Mouse (Mus musculus): ENCODE measurements around the gene Wwp2. TPM values are rescaled to one million over a fixed set of nuclear protein-coding genes. Genes with fewer than 3 reads are reported as not detected.
A peak's percentile ranks its signal among the peaks of the same experiment; 100 is the strongest.

Wwp2 gene
- polyA plus RNA-seq, 1 experiment from 2014 or later = 49.3 TPM

DNA sequence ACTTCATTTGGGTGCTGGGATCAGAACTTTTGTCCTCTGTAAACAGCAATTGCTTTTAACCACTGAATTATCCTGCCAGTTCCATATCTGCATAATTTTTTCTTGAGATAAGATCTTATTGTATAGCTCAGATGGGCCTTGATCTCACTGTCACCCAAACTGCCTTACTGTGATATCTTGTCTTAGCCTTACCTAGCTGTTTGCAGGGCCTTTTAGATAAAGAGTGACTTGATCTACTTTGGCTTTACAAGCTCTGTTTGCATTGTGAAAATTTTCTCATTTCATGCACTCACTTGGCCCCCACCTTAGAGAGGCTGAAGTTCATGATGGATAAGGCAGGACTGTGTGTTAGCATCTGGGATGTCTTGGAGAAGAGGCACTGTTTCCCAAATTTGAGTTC is 48.8 kb downstream of the Wwp2 start:
- Histone ChIP-seq H3K4me2 (no peak overlapping the region), H3K4me1 (replicated peaks) (peaks cover 14% of the 10 kb centered on the region), H3K9ac (no peak overlapping the region), H3K36me3 (peaks cover 43% of the 10 kb centered on the region), H3K27ac (no peak overlapping the region), H3K4me3 (no peak overlapping the region), H3K9me3 (no peaks in the 10 kb centered on the region), H3K27me3 (no peaks in the 10 kb centered on the region)
- no peak for ATAC-seq (ENCODE audit: low FRiP score)

DNA sequence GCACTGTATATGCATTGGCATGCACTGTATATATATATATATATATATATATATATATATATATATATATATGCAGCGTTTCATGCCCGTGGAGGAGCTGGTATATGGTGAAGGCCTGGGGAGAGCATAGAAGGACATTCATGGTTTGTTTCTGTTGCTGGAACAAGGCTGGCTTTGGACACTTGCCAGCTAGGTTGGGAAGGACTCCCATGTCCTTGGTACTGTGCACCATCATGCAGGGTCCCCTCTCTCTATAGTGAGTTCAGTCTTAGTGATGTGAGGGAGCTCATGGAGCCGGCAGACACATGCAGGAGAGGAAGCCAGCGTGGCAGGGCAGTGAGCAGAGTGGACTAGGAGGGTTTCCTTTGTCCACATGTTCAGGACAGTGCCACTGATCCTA is 52.4 kb downstream of the Wwp2 start:
- Histone ChIP-seq H3K27ac (no peak overlapping the region), H3K4me1 (replicated peaks) (peaks cover 14% of the 10 kb centered on the region), H3K27me3 (no peaks in the 10 kb centered on the region), H3K9ac (no peak overlapping the region), H3K9me3 (no peaks in the 10 kb centered on the region), H3K4me2 (no peak overlapping the region), H3K4me3 (no peak overlapping the region), H3K36me3 (peaks cover 19% of the 10 kb centered on the region)
- ATAC-seq (ENCODE audit: low FRiP score) = no peak
- WGBS = 86% methylated on average over 4 of the region's 4 CpGs

GRCm38 (mm10) chr8:107489086-107489485 is 52.9 kb downstream of the Wwp2 start:
- Histone ChIP-seq H3K9ac (no peak overlapping the region), H3K27ac (0 out of 2 replicates have a peak overlapping the region, but pooled peaks have one; percentile 30), H3K4me1 (replicated peaks) (peaks cover 12% of the 10 kb centered on the region), H3K4me2 (no peak overlapping the region), H3K36me3 (peaks cover 13% of the 10 kb centered on the region), H3K9me3 (no peaks in the 10 kb centered on the region), H3K4me3 (no peak overlapping the region), H3K27me3 (no peaks in the 10 kb centered on the region)
- 95% methylated on average over 4 of the region's 4 CpGs for WGBS
- ATAC-seq (ENCODE audit: low FRiP score) = no peak

GRCm38 (mm10) chr8:107489921-107490320 is 53.8 kb downstream of the Wwp2 start:
- Histone ChIP-seq H3K36me3 (peaks cover 12% of the 10 kb centered on the region), H3K9me3 (no peaks in the 10 kb centered on the region), H3K4me3 (no peak overlapping the region), H3K9ac (no peak overlapping the region), H3K27me3 (no peaks in the 10 kb centered on the region), H3K27ac (peak overlapping the region; percentile 30; the same call in 1 of the 2 replicates), H3K4me1 (replicated peaks) (peaks cover 12% of the 10 kb centered on the region), H3K4me2 (no peak overlapping the region)
- WGBS = 32% methylated on average over 5 of the region's 5 CpGs
- no peak for ATAC-seq (ENCODE audit: low FRiP score)

GRCm38 (mm10) chr8:107490649-107491048 is 54.5 kb downstream of the Wwp2 start:
- no peak overlapping the region for H3K4me2 ChIP-seq
- 91% methylated on average over 2 of the region's 2 CpGs for WGBS
- peaks cover 6% of the 10 kb centered on the region for H3K36me3 ChIP-seq
- H3K27me3 ChIP-seq = no peaks in the 10 kb centered on the region
- H3K4me1 ChIP-seq (replicated peaks) = peaks cover 16% of the 10 kb centered on the region
- no peaks in the 10 kb centered on the region for H3K9me3 ChIP-seq
- no peak overlapping the region for H3K4me3 ChIP-seq
- no peak for ATAC-seq (ENCODE audit: low FRiP score)
- H3K9ac ChIP-seq = no peak overlapping the region
- H3K27ac ChIP-seq = no peak overlapping the region

GRCm38 (mm10) chr8:107491212-107491611 is 55.0 kb downstream of the Wwp2 start:
- Histone ChIP-seq H3K27ac (no peak overlapping the region), H3K27me3 (no peaks in the 10 kb centered on the region), H3K4me2 (no peak overlapping the region), H3K4me3 (no peak overlapping the region), H3K9me3 (no peaks in the 10 kb centered on the region), H3K9ac (no peak overlapping the region), H3K4me1 (replicated peaks) (peaks cover 20% of the 10 kb centered on the region), H3K36me3 (peaks cover 4% of the 10 kb centered on the region; the same call in 1 of the 2 replicates)
- 75% methylated on average over 4 of the region's 4 CpGs for WGBS
- no peak for ATAC-seq (ENCODE audit: low FRiP score)

- H3K4me3 ChIP-seq = no peak overlapping the region
- no peak overlapping the region for H3K9ac ChIP-seq
- no peaks in the 10 kb centered on the region for H3K9me3 ChIP-seq
- H3K4me2 ChIP-seq = no peak overlapping the region
- H3K36me3 ChIP-seq = no peaks in the 10 kb centered on the region
- peaks cover 20% of the 10 kb centered on the region for H3K4me1 ChIP-seq (replicated peaks)
- no peak overlapping the region for H3K27ac ChIP-seq
- H3K27me3 ChIP-seq = no peaks in the 10 kb centered on the region
- no peak for ATAC-seq (ENCODE audit: low FRiP score)
Observed at GRCm38 (mm10) chr8:107491831-107492230, 55.7 kb downstream of the Wwp2 start.

GRCm38 (mm10) chr8:107492802-107493201 is 56.6 kb downstream of the Wwp2 start:
- 93% methylated on average over 5 of the region's 5 CpGs for WGBS
- Histone ChIP-seq H3K4me3 (no peak overlapping the region), H3K36me3 (no peaks in the 10 kb centered on the region), H3K9me3 (no peaks in the 10 kb centered on the region), H3K4me1 (replicated peaks) (peaks cover 20% of the 10 kb centered on the region), H3K9ac (no peak overlapping the region), H3K4me2 (no peak overlapping the region), H3K27ac (no peak overlapping the region), H3K27me3 (no peaks in the 10 kb centered on the region)
- no peak for ATAC-seq (ENCODE audit: low FRiP score)

- peaks cover 12% of the 10 kb centered on the region for H3K4me1 ChIP-seq (replicated peaks)
- no peak overlapping the region for H3K4me3 ChIP-seq
- H3K9me3 ChIP-seq = no peaks in the 10 kb centered on the region
- H3K9ac ChIP-seq = no peak overlapping the region
- 82% methylated on average over 9 of the region's 9 CpGs for WGBS
- ATAC-seq (ENCODE audit: low FRiP score) = no peak
- no peaks in the 10 kb centered on the region for H3K27me3 ChIP-seq
- H3K36me3 ChIP-seq = no peaks in the 10 kb centered on the region
- no peak overlapping the region for H3K27ac ChIP-seq
- H3K4me2 ChIP-seq = no peak overlapping the region
Observed at GRCm38 (mm10) chr8:107495425-107495824, 59.3 kb downstream of the Wwp2 start.

DNA sequence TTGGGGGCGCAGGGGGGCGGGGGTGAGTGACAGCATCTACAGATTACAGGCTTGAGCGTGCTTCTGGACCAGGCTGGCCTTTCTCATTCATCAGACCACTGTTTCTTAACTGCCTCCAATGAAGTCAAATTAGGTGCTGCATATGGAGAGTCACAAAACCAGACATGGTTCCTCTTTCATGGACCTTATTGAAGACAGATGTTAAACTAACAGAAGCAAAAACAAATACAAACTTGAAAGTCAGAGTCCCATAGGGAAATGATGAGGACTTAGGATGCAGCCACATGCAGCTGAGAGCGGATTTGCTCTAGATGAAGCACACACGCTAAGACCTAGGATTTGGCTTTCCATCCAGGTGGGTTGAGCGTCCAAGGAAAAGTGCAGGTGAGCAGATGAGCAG is 61.5 kb downstream of the Wwp2 start:
- H3K27ac ChIP-seq = no peak overlapping the region
- no peak for ATAC-seq (ENCODE audit: low FRiP score)
- WGBS = 84% methylated on average over 6 of the region's 6 CpGs
- peaks cover 13% of the 10 kb centered on the region for H3K4me1 ChIP-seq (replicated peaks)
- H3K4me3 ChIP-seq = no peak overlapping the region
- H3K36me3 ChIP-seq = no peaks in the 10 kb centered on the region
- H3K9ac ChIP-seq = no peak overlapping the region
- H3K27me3 ChIP-seq = no peaks in the 10 kb centered on the region
- no peaks in the 10 kb centered on the region for H3K9me3 ChIP-seq
- H3K4me2 ChIP-seq = no peak overlapping the region

- Histone ChIP-seq H3K27ac (no peak overlapping the region), H3K4me1 (replicated peaks) (peaks cover 20% of the 10 kb centered on the region), H3K4me2 (no peak overlapping the region), H3K36me3 (no peaks in the 10 kb centered on the region), H3K9ac (no peak overlapping the region), H3K9me3 (no peaks in the 10 kb centered on the region), H3K27me3 (no peaks in the 10 kb centered on the region), H3K4me3 (no peak overlapping the region)
- 38% methylated on average over 1 of the region's 1 CpGs for WGBS
- ATAC-seq (ENCODE audit: low FRiP score) = no peak
Observed at GRCm38 (mm10) chr8:107498390-107498789, 62.2 kb downstream of the Wwp2 start.

GRCm38 (mm10) chr8:107498806-107499205 is 62.6 kb downstream of the Wwp2 start:
- peaks cover 24% of the 10 kb centered on the region for H3K4me1 ChIP-seq (replicated peaks)
- no peak for ATAC-seq (ENCODE audit: low FRiP score)
- no peaks in the 10 kb centered on the region for H3K27me3 ChIP-seq
- H3K9me3 ChIP-seq = no peaks in the 10 kb centered on the region
- WGBS = 74% methylated on average over 8 of the region's 8 CpGs
- H3K27ac ChIP-seq = no peak overlapping the region
- H3K4me2 ChIP-seq = no peak overlapping the region
- H3K36me3 ChIP-seq = no peaks in the 10 kb centered on the region
- H3K9ac ChIP-seq = no peak overlapping the region
- H3K4me3 ChIP-seq = no peak overlapping the region

DNA sequence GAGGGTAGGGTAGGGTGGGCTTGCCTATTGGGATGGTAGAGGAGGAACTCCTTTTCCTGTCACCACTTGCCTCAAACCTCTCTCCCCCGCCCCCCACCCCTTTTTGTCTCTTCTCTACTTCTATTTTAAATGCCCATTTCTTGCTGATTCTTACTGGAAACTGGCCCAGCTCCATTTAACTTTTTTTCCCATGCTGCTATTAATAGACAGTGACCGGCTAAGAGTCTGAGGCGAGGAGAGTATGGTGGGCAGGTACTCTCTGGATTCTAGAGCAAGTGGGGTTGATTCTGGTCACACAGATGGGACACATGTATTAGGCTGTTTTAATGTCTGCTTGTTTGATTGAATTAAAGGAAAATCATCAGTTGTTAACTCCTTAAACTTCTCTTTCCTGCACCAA is 63.4 kb downstream of the Wwp2 start:
- H3K36me3 ChIP-seq = no peaks in the 10 kb centered on the region
- peaks cover 27% of the 10 kb centered on the region for H3K4me1 ChIP-seq (replicated peaks)
- H3K27ac ChIP-seq = no peak overlapping the region
- ATAC-seq (ENCODE audit: low FRiP score) = no peak
- no peaks in the 10 kb centered on the region for H3K9me3 ChIP-seq
- H3K9ac ChIP-seq = no peak overlapping the region
- no peak overlapping the region for H3K4me3 ChIP-seq
- H3K4me2 ChIP-seq = no peak overlapping the region
- H3K27me3 ChIP-seq = no peaks in the 10 kb centered on the region
- 92% methylated on average over 3 of the region's 3 CpGs for WGBS

GRCm38 (mm10) chr8:107502407-107502806 is 66.2 kb downstream of the Wwp2 start:
- WGBS = 86% methylated on average over 8 of the region's 8 CpGs
- Histone ChIP-seq H3K27ac (0 out of 2 replicates have a peak overlapping the region, but pooled peaks have one; percentile 26), H3K4me1 (replicated peaks) (peaks cover 19% of the 10 kb centered on the region), H3K4me2 (no peak overlapping the region), H3K9me3 (no peaks in the 10 kb centered on the region), H3K36me3 (peaks cover 12% of the 10 kb centered on the region), H3K27me3 (no peaks in the 10 kb centered on the region), H3K9ac (no peak overlapping the region), H3K4me3 (no peak overlapping the region)
- no peak for ATAC-seq (ENCODE audit: low FRiP score)
